Mouse (Mus musculus): ENCODE data around the gene C2cd2.
"Not testable (repeated sequence)": the region's sequence is repeated elsewhere in the genome, so short reads cannot be mapped to it uniquely, and the experiment has no call there.

C2cd2 gene

GRCm38 (mm10) chr16:97962151-97962948, at the start of gene C2cd2, which contains the start of gene Zbtb21:
TSS of gene C2cd2 (minus strand) at chr16:97962598.
TSS of gene Zbtb21 (minus strand) at chr16:97962622.
- in situ Hi-C loops (cut with MboI; ENCODE audit: low sequenced_read_pairs): no loop called here

GRCm38 (mm10) chr16:97997383-97997731, 35.0 kb upstream of the C2cd2 start:
- in situ Hi-C loops (cut with MboI; ENCODE audit: low sequenced_read_pairs): not testable (repeated sequence)

- in situ Hi-C loops (cut with MboI; ENCODE audit: low sequenced_read_pairs): no loop called here
These were observed 34.4 kb upstream of the C2cd2 start, which contains the start of gene B230307C23Rik for GRCm38 (mm10) chr16:97996616-97997382. TSS of gene B230307C23Rik (plus strand) at chr16:97997315.

GRCm38 (mm10) chr16:97995849-97996615, 33.6 kb upstream of the C2cd2 start:
- in situ Hi-C loops (cut with MboI; ENCODE audit: low sequenced_read_pairs): no loop called here

GRCm38 (mm10) chr16:97992477-97992876, 30.1 kb upstream of the C2cd2 start:
- in situ Hi-C loops (cut with MboI; ENCODE audit: low sequenced_read_pairs): not testable (repeated sequence)

- in situ Hi-C loops (cut with MboI; ENCODE audit: low sequenced_read_pairs): no loop called here
These were observed 29.1 kb upstream of the C2cd2 start for GRCm38 (mm10) chr16:97991517-97991916.

- in situ Hi-C loops (cut with MboI; ENCODE audit: low sequenced_read_pairs): no loop called here
These were observed 22.2 kb upstream of the C2cd2 start for GRCm38 (mm10) chr16:97984589-97984988.

GRCm38 (mm10) chr16:97981362-97981761, 19.0 kb upstream of the C2cd2 start:
- in situ Hi-C loops (cut with MboI; ENCODE audit: low sequenced_read_pairs): no loop called here

GRCm38 (mm10) chr16:97977722-97978121, 15.3 kb upstream of the C2cd2 start:
- in situ Hi-C loops (cut with MboI; ENCODE audit: low sequenced_read_pairs): no loop called here

GRCm38 (mm10) chr16:97977277-97977676, 14.9 kb upstream of the C2cd2 start:
- in situ Hi-C loops (cut with MboI; ENCODE audit: low sequenced_read_pairs): no loop called here

- in situ Hi-C loops (cut with MboI; ENCODE audit: low sequenced_read_pairs): no loop called here
These were observed 1.6 kb upstream of the C2cd2 start for GRCm38 (mm10) chr16:97963956-97964540.

GRCm38 (mm10) chr16:97961381-97962150, 832 bp downstream of the C2cd2 start:
- in situ Hi-C loops (cut with MboI; ENCODE audit: low sequenced_read_pairs): no loop called here

GRCm38 (mm10) chr16:97960348-97960747, 2.0 kb downstream of the C2cd2 start:
- in situ Hi-C loops (cut with MboI; ENCODE audit: low sequenced_read_pairs): no loop called here

- in situ Hi-C loops (cut with MboI; ENCODE audit: low sequenced_read_pairs): no loop called here
These were observed 3.9 kb downstream of the C2cd2 start for GRCm38 (mm10) chr16:97958401-97958973.

- in situ Hi-C loops (cut with MboI; ENCODE audit: low sequenced_read_pairs): no loop called here
These were observed 4.8 kb downstream of the C2cd2 start for GRCm38 (mm10) chr16:97957626-97958025.

GRCm38 (mm10) chr16:97956011-97956410, 6.4 kb downstream of the C2cd2 start:
- in situ Hi-C loops (cut with MboI; ENCODE audit: low sequenced_read_pairs): no loop called here

- in situ Hi-C loops (cut with MboI; ENCODE audit: low sequenced_read_pairs): no loop called here
These were observed 9.1 kb downstream of the C2cd2 start for GRCm38 (mm10) chr16:97953300-97953699.

- in situ Hi-C loops (cut with MboI; ENCODE audit: low sequenced_read_pairs): no loop called here
These were observed 9.6 kb downstream of the C2cd2 start for GRCm38 (mm10) chr16:97952801-97953200.

- in situ Hi-C loops (cut with MboI; ENCODE audit: low sequenced_read_pairs): no loop called here
These were observed 10.0 kb downstream of the C2cd2 start for GRCm38 (mm10) chr16:97952371-97952770.

- in situ Hi-C loops (cut with MboI; ENCODE audit: low sequenced_read_pairs): no loop called here
These were observed 12.3 kb downstream of the C2cd2 start for GRCm38 (mm10) chr16:97950061-97950460.

Measured in CH12F3 (cell line).